Mouse (Mus musculus): Measurements from ENCODE around the gene Samsn1. TPM values are rescaled to one million over a fixed set of nuclear protein-coding genes. Genes with fewer than 3 reads are reported as not detected.

The Samsn1 gene
- polyA plus RNA-seq, 1 experiment, result 6.4 TPM

GRCm38 (mm10) chr16:75820963-75821362 is 201.1 kb downstream of the Samsn1 start:
- DNase-seq (ENCODE audit: extremely low spot score in 1 of 2, low spot score in 1 of 2), result no peak
